Mouse (Mus musculus): ENCODE measurements around the gene Lrrc46. TPM values are rescaled to one million over a fixed set of nuclear protein-coding genes. Genes with fewer than 3 reads are reported as not detected.

The Lrrc46 gene
- total RNA-seq, 2 experiments from 2014 or later, result not detected

DNA sequence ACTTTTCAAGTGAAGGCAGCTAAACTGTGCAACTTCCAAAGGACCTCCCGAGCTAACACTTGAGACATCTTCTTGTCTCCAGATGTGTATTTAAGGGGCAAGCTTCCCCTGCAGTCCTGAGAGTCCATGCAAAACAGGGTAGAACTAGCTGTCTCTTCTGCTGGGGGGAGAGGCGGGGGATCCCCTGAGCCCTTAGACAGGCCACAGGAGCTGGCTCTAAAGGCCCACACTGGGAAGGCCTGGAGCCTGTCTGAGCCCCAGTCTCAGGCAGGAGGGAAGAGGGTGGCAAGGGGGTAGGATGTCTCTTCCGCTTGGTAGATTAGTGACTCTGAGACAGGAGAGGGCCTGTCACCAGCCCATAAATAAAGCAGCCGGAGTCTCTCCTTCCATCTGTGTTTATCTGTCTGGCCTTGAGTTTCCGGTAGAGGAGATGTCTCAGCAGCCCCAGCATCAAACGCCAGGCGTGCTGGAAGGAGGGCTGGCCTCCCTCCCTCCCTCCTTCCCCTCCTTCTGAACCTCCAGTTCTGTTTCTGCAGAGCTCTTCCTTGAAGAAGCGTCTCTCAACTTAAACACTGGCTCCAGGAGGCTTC lies 48.4 kb downstream of the Lrrc46 start:
- intact Hi-C loops (cut with DNase I), result no loop called here
- DNase-seq, result no peak
- no peak for TF ChIP-seq CTCF (IDR thresholded peaks at IDR 0.05)
- H3K27ac ChIP-seq, result peak overlapping the region; percentile 38
- no peak overlapping the region for H3K4me3 ChIP-seq

DNA sequence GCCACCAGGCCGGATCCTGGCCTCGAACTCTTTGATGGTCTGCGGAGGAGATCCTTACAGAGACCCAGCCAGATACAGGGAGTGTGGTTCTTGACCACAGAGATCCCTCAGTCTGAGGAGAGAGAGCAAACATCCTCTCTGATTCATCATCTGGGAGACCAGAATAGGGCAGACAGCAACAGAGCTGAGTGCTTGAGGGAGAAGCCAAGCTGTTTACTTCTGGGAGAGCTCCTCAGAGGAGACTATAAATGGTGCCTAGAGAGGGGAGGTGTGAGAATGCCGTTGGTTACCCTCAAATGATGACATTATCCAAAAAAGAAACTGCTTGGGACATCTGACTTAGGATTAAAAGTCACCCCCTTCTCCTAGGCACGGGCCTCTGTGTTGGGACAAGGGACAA lies 49.7 kb downstream of the Lrrc46 start:
- no peak overlapping the region for H3K4me3 ChIP-seq
- DNase-seq, result no peak
- no peak overlapping the region for H3K27ac ChIP-seq
- no peak for TF ChIP-seq CTCF (IDR thresholded peaks at IDR 0.05)
- intact Hi-C loops (cut with DNase I), result no loop called here

DNA sequence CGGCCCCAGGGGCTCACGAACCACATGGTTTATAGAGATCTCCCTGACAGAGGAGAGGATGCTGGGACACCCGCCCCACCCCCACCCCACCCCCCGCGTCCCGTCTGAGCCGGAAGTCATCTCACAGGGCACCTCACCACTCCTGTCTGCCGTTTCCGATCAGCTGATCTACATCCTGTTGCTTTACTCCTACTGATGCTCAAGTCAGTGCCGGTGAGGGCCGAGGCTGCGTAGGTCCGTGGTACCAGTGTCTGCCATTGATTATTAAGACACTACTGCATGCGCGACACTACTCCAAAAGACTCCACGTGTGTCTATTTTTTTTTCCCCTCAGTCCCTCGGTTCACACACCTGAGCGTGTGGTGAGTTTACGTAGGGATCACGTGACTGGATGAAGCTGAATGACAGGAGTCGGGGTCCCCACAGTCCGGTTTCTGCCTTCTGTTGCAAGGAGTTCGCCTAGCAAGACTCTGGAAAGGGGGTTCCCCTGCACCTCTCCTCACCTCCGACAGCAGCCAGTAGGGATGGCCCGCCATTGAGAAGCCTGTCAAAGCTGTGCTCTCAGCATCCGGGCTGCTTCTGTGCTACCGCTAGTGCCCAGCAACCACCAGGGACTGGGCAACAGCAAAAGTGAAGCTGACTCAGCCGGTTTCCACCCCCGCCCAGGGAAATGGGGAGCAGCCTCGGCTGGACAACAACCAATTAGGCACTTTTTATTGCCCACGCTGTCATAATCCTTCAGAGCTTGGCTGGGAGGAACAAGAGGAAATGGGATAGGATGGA lies 53.1 kb downstream of the Lrrc46 start:
- H3K4me3 ChIP-seq, result peak overlapping the region; percentile 28; the same call in 1 of the 2 replicates
- intact Hi-C loops (cut with DNase I), result no loop called here
- no peak for DNase-seq

DNA sequence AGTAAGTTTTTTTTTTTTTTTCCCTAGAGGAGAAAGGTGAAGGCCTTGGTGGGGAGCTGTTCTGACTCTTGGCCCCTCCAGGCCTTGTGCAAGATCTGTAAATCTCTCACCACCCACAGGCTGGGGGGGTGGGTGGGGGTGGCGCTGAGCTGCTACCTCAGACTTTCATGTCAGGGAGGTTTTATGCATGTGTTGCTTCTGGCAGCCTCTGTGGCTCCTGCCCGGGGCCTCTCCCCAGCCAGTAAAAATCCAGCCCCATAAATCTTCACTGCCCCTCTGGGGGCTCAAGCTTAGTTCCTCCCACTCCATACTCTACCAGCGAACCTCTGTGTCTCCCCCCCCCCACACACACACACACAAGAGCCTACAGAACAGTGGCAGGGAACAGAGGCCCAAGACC lies 54.7 kb downstream of the Lrrc46 start:
- no peak for TF ChIP-seq CTCF (IDR thresholded peaks at IDR 0.05)
- Histone ChIP-seq H3K27ac (no peak overlapping the region), H3K4me3 (no peak overlapping the region)
- intact Hi-C loops (cut with DNase I), result no loop called here
- DNase-seq, result no peak

More for the DNA sequence above, 53.1 kb downstream of the Lrrc46 start:
- no peak overlapping the region for H3K27ac ChIP-seq
- no peak for TF ChIP-seq CTCF (IDR thresholded peaks at IDR 0.05)

DNA sequence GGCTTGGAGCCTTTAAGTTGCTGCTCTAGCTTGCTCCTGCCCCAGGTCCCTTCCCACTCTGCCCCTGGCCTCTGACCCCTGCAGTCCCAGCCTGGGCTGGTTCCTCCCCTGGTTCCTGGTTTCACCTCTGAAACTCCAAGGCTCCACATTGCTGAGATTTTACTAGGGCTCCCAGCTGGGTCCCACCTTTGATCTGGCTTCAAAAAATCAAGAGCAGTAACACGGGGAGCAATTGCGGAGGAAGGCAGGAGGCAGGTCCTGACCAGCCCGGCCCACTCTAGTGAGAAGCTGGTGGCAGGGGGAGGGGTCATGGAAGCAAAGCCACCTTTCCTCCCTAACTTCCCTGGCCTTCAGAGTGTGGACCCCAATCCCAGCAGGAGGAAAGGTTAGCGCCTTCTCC lies 56.3 kb downstream of the Lrrc46 start:
- DNase-seq, result no peak
- no peak for TF ChIP-seq CTCF (IDR thresholded peaks at IDR 0.05)
- H3K27ac ChIP-seq, result no peak overlapping the region
- intact Hi-C loops (cut with DNase I), result loop anchor here (2.0 kb wide), 1 partner anchor 98 kb away; no protein-coding TSS in a partner anchor
- H3K4me3 ChIP-seq, result no peak overlapping the region

Small RNA genes lying within 50 kb of the gene (microRNA-seq; reads per million reads assigned to microRNA genes)
- gene Mir8103, result not detected

Other genes with a start within 250 kb of the Lrrc46 start
- gene Nfe2l1, start 211.4 kb downstream of the Lrrc46 start, total RNA-seq (2021), result 100 to 1,000 TPM; 395 to 484 TPM
- 10 to 100 TPM; 21.4 to 31.0 TPM for gene Copz2, start 191.5 kb downstream of the Lrrc46 start, total RNA-seq (2021)
- 10 to 100 TPM; 21.5 to 24.0 TPM for gene Cdk5rap3, start 124.9 kb downstream of the Lrrc46 start, total RNA-seq (2021)
- gene Prr15l, start 113.3 kb downstream of the Lrrc46 start, total RNA-seq (2021), result not detected
- 1 to 10 TPM; 7.4 to 8.2 TPM for gene Pnpo, start 97.4 kb downstream of the Lrrc46 start, total RNA-seq (2021)
- 10 to 100 TPM; 10.4 to 11.0 TPM for gene Sp2, start 58.4 kb downstream of the Lrrc46 start, total RNA-seq (2021)
- gene Sp6, start 28.0 kb downstream of the Lrrc46 start, total RNA-seq (2021), result under 1 TPM in 1 of 2 experiments, not detected in 1; 0.10 TPM
- 10 to 100 TPM; 10.4 to 11.4 TPM for gene Scrn2, start 11.5 kb downstream of the Lrrc46 start, total RNA-seq (2021)
- 10 to 100 TPM; 36.9 to 50.7 TPM for gene Mrpl10, start 153 bp upstream of the Lrrc46 start, total RNA-seq (2021)
- gene Osbpl7, start 9.2 kb upstream of the Lrrc46 start, total RNA-seq (2021), result 1 to 10 TPM; 2.2 to 4.3 TPM
- under 1 TPM; 0.17 to 0.48 TPM for gene Tbx21, start 73.9 kb upstream of the Lrrc46 start, total RNA-seq (2021)
- gene Tbkbp1, start 110.1 kb upstream of the Lrrc46 start, total RNA-seq (2021), result 1 to 10 TPM; 4.0 to 6.1 TPM
- gene Kpnb1, start 146.5 kb upstream of the Lrrc46 start, total RNA-seq (2021), result 10 to 100 TPM; 49.2 to 58.9 TPM
- 10 to 100 TPM; 57.6 to 77.2 TPM for gene Npepps, start 239.2 kb upstream of the Lrrc46 start, total RNA-seq (2021)

Measured in gastrocnemius, adult 2 months (tissue).